Mouse (Mus musculus) kidney, adult 2 months (tissue): ENCODE data around the gene Ctbp1. TPM values are rescaled to one million over a fixed set of nuclear protein-coding genes. Genes with fewer than 3 reads are reported as not detected.

Source experiments
- DNase-seq: peaks from one replicate; pipeline ENCODE4 v3.0.0; 2021
- H3K27ac ChIP-seq: fragments of 200-500 bp; 2 replicates; pipeline ENCODE4 v1.5.1; 2012; ENCODE audit warnings: low read depth, low read length, control low read depth, inconsistent platforms; ENCODE audit not compliant: insufficient read depth
- H3K27me3 ChIP-seq: fragments of 200-500 bp; replicated peaks from 2 replicates; pipeline ENCODE4 v1.6.1; 2012; ENCODE audit warnings: mild to moderate bottlenecking, moderate library complexity, low read length, inconsistent platforms; ENCODE audit not compliant: control insufficient read depth, insufficient read depth
- H3K36me3 ChIP-seq: fragments of 200-500 bp; 2 replicates; pipeline ENCODE4 v1.6.1; 2012; ENCODE audit warnings: mild to moderate bottlenecking, moderate library complexity, low read length, inconsistent platforms; ENCODE audit not compliant: control insufficient read depth, insufficient read depth
- H3K4me1 ChIP-seq: fragments of 200-500 bp; 2 replicates; pipeline ENCODE4 v1.6.1; 2011; ENCODE audit warnings: low read length; ENCODE audit not compliant: control insufficient read depth, insufficient read depth
- H3K4me3 ChIP-seq: fragments of 200-500 bp; 2 replicates; pipeline ENCODE4 v1.5.1; 2011; ENCODE audit warnings: mild to moderate bottlenecking, low read depth, low read length, control low read depth; ENCODE audit not compliant: insufficient read depth
- CTCF ChIP-seq: fragments of 200-500 bp; conservative IDR thresholded peaks from 2 replicates; pipeline ENCODE4 v1.5.1; 2011; ENCODE audit warnings: low read depth, mild to moderate bottlenecking, control low read depth, low read length, moderate library complexity, mixed read lengths; ENCODE audit not compliant: insufficient read depth, insufficient read length
- POLR2A ChIP-seq: fragments of 200-500 bp; IDR thresholded peaks from one replicate; pipeline ENCODE4 v1.6.1; 2011; ENCODE audit warnings: low read depth, low read length, control low read depth
- WGBS: fragments of 180-500 bp; shearing (Covaris S2); methylation state at CpG from one replicate; pipeline ENCODE4 v1.1.7; 2018; 5-methylcytosine and 5-hydroxymethylcytosine counted together
- polyA plus RNA-seq: library from polyadenylated mRNA; depleted of rRNA; stranded (reverse); fragments of >200 nt; gene quantifications from 2 replicates; pipeline ENCODE4 v1.2.3, GENCODE M21; 2012; rRNA removed

The Ctbp1 gene
- polyA plus RNA-seq, 1 experiment, result 209 TPM

- DNase-seq, result no peak
- TF ChIP-seq POLR2A (no peak), CTCF (no peak)
- 47% methylated on average over 13 of the region's 13 CpGs for WGBS
- H3K27me3 ChIP-seq, result no peaks in the 10 kb centered on the region
- no peaks in the 10 kb centered on the region for H3K4me1 ChIP-seq
- no peak overlapping the region for H3K4me3 ChIP-seq
- H3K27ac ChIP-seq, result no peak overlapping the region
- no peaks in the 10 kb centered on the region for H3K36me3 ChIP-seq
Observed at GRCm38 (mm10) chr5:33201697-33202096, 73.1 kb downstream of the Ctbp1 start.

GRCm38 (mm10) chr5:33200071-33200470, 74.7 kb downstream of the Ctbp1 start:
- Histone ChIP-seq H3K27ac (no peak overlapping the region), H3K4me1 (no peaks in the 10 kb centered on the region), H3K36me3 (no peaks in the 10 kb centered on the region), H3K27me3 (no peaks in the 10 kb centered on the region), H3K4me3 (no peak overlapping the region)
- no peak for DNase-seq
- TF ChIP-seq CTCF, result no peak
- no peak for TF ChIP-seq POLR2A
- WGBS, result 10% methylated on average over 1 of the region's 1 CpGs

Other genes starting within 250 kb of the Ctbp1 start
- 31.2 and 40.0 TPM in 2 replicates for gene Slc5a1, start 170.8 kb downstream of the Ctbp1 start, polyA plus RNA-seq
- gene Spon2, start 56.5 kb downstream of the Ctbp1 start, polyA plus RNA-seq, result 1.5 and 2.5 TPM in 2 replicates
- gene Maea, start 60.5 kb upstream of the Ctbp1 start, polyA plus RNA-seq, result 109 and 123 TPM in 2 replicates
- gene Uvssa, start 103.6 kb upstream of the Ctbp1 start, polyA plus RNA-seq, result 4.3 and 5.4 TPM in 2 replicates
- not detected in 2 replicates for gene Nkx1-1, start 159.0 kb upstream of the Ctbp1 start, polyA plus RNA-seq